Mouse (Mus musculus) cerebellum, adult 11-12 months (tissue): ENCODE results near the gene AC129217.1.

ENCODE experiments used
- DNase-seq: peaks from one replicate; pipeline ENCODE4 v3.0.0; 2022

Gene AC129217.1

GRCm38 (mm10) chr19:8871267-8872186 lies 42.0 kb downstream of the AC129217.1 start, which contains the start of gene Ubxn1:
TSS of gene Ubxn1 (plus strand) at chr19:8871496.
- peak; percentile 97 for DNase-seq

DNA sequence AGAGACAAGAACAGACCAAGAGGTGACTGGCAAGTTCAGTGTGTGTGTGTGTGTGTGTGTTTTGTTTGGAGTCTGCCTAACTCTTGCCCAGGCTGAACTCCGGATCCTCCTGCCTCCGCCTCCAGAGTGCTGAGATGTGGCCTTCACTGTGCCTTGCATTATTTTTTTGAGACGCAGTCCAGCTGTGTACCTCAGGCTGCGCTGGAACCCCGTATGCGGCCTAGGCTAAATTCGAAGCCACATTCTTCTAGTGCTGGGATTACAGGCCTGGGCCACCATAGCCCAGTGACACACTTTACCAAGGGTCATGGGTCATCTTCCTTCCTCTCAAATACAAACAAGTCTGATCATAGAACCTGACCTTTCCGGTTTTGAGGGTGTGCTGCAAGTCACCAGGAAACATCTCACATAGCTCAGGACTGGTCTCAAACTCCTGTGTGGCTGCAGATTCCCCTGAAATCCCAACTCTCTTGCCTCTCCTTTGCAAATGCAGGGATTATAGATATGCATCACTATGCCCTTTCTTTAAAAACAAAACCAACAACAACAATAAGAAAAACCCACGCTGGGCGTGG lies 42.8 kb downstream of the AC129217.1 start:
- no peak for DNase-seq

- DNase-seq: no peak
These were observed 45.5 kb downstream of the AC129217.1 start for GRCm38 (mm10) chr19:8875031-8875430.

GRCm38 (mm10) chr19:8880311-8881033 lies 50.9 kb downstream of the AC129217.1 start, which contains the start of gene Uqcc3:
TSS of gene Uqcc3 (minus strand) at chr19:8880923.
- DNase-seq: peak; percentile 88

GRCm38 (mm10) chr19:8881034-8881392 lies 51.4 kb downstream of the AC129217.1 start:
- no peak for DNase-seq

GRCm38 (mm10) chr19:8883616-8884015 lies 54.0 kb downstream of the AC129217.1 start, which contains the start of the genes Lbhd1 and Gm49403:
TSS of gene Lbhd1 (plus strand) at chr19:8883732.
TSS of gene Gm49403 (plus strand) at chr19:8883930.
- no peak for DNase-seq

- DNase-seq: no peak
These were observed 57.5 kb downstream of the AC129217.1 start for GRCm38 (mm10) chr19:8886916-8887584.

DNA sequence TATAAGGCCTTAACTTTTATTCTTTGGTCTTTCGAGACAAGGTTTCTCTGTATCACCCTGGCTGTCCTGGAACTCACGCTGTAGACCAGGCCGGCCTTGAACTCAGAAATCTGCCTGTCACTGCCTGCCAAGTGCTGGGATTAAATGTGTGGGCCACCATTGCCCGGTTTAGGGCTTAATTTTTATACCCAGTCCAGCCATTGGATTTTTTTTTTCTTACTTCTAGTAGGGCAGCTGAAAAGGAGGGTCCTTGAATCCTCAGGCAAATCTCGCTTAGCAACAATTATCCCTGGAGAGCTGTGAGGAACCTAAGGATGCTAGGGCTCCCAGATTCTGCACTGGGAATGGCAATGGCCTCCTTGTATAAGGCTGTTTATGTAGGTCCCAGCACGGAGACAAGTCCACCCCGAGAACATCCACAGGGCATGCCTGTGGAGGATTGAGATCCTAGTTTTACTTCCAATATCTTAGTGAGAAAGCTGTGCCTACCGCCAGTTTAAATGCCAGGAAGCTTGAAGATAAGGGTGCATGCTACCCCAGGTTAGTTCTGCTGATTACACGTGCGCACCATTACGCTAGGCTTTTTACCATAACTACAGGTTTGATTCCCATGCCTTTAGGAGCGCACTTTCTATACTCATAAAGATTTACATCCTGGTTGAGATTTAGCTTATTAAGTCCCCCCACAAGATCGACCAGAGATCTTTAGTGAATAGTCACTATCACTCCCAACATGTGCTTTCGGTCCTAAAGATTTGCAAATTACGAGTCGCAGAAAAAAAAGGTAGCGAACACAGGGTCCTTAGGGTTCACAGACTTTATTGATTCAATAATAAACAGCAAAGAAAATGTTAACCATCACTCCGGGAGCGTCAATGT lies 58.3 kb downstream of the AC129217.1 start:
- DNase-seq: no peak

- DNase-seq: peak; percentile 92
These were observed 59.2 kb downstream of the AC129217.1 start, which contains the start of the genes 1810009A15Rik and Gm49416 for GRCm38 (mm10) chr19:8888511-8889385. TSS of gene 1810009A15Rik (plus strand) at chr19:8888853. TSS of gene Gm49416 (plus strand) at chr19:8888926.
